Mouse (Mus musculus) limb, embryonic 15.5 days (tissue): ENCODE results near the gene Tmem37. TPM values are rescaled to one million over a fixed set of nuclear protein-coding genes. Genes with fewer than 3 reads are reported as not detected.
"Not testable (repeated sequence)": the region's sequence is repeated elsewhere in the genome, so short reads cannot be mapped to it uniquely, and the experiment has no call there.

Experiments
- ATAC-seq: fragments of 200-750 bp; cut with Nextera tagmentation; 2 replicates; pipeline ENCODE4 v1.8.0; 2017; ENCODE audit warnings: low read depth, moderate TSS enrichment; ENCODE audit not compliant: insufficient number of reproducible peaks, low FRiP score, low TSS enrichment
- H3K27ac ChIP-seq: fragments of 300-500 bp; sonication (generic); 2 replicates; pipeline ENCODE4 v1.5.1; 2015; ENCODE audit warnings: moderate library complexity, mild to moderate bottlenecking, inconsistent platforms
- H3K27me3 ChIP-seq: fragments of 300-500 bp; sonication (generic); 2 replicates; pipeline ENCODE4 v1.6.1; 2015; ENCODE audit warnings: inconsistent platforms
- H3K36me3 ChIP-seq: fragments of 300-500 bp; sonication (generic); 2 replicates; pipeline ENCODE4 v1.6.1; 2015; ENCODE audit warnings: inconsistent platforms
- H3K4me1 ChIP-seq: fragments of 300-500 bp; sonication (generic); 2 replicates; pipeline ENCODE4 v1.6.1; 2015; ENCODE audit warnings: inconsistent platforms
- H3K4me2 ChIP-seq: fragments of 300-500 bp; sonication (generic); 2 replicates; pipeline ENCODE4 v1.6.1; 2015; ENCODE audit warnings: mild to moderate bottlenecking, inconsistent platforms
- H3K4me3 ChIP-seq: fragments of 300-500 bp; sonication (generic); 2 replicates; pipeline ENCODE4 v1.5.1; 2015; ENCODE audit warnings: mild to moderate bottlenecking, inconsistent platforms
- H3K9ac ChIP-seq: fragments of 300-500 bp; sonication (generic); 2 replicates; pipeline ENCODE4 v1.6.1; 2015; ENCODE audit warnings: inconsistent platforms
- H3K9me3 ChIP-seq: fragments of 300-500 bp; sonication (generic); 2 replicates; pipeline ENCODE4 v1.6.1; 2016; ENCODE audit warnings: inconsistent platforms
- WGBS: fragments of 180-500 bp; shearing (Covaris S2); methylation state at CpG from one replicate; pipeline ENCODE4 v1.1.7; 2015; 5-methylcytosine and 5-hydroxymethylcytosine counted together
- polyA plus RNA-seq: library from polyadenylated mRNA; unstranded; fragments of >200 nt; fragmentation: Nextera tagmentation; extraction: Ambion mirVana; gene quantifications from 2 replicates; pipeline ENCODE4 v1.2.1, GENCODE M21; 2015

The Tmem37 gene
- polyA plus RNA-seq, 1 experiment from 2014 or later = 7.6 TPM

DNA sequence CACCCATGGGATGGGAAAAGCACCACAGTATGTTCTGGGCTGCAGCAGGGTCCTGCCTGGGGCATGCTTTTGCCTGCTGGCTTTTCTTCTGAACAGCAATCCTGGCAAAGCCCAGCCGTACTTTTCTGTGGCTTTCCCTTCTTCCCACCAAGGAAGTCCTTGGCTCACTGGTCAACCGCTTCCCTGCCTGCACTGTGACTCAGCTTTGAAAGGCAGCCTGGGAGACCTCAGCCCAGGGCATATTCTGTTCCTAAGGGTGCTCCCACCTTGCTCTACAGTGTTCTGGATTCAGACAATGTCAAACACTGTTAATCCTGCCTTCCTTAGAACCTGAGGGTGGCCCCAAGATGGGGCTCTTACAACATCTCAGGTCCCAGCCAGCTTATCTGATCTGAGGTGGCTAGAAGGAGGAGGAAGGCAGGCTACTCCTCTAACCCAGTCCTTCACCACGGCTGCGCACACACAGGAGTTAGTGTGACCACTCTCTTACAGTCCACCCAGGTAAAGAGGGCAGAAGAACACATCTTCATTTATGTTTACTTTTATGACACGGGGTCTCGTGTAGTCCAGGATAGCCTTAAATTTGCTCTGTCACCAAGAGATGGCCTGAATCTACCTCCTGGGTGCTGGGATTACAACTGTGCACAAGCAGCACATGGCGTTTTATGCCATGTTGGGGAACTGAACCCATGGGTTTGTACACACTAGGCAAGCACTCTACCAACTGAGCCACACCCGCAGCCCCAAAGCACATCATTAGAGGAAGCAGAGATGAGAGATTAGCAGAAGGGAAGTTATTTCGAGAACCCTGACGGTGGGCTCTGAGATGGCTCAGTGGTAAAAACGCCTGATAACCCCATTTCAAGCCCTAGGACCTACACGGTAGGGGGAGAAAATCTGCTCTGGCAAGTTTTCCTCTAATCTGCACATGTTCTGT, 38.6 kb upstream of the Tmem37 start:
- Histone ChIP-seq H3K27ac (0 out of 2 replicates have a peak overlapping the region, but pooled peaks have one; percentile 40), H3K9me3 (no peaks in the 10 kb centered on the region), H3K4me1 (peaks cover 7% of the 10 kb centered on the region; the same call in 1 of the 2 replicates), H3K9ac (no peak overlapping the region), H3K4me2 (no peak overlapping the region), H3K36me3 (peaks cover 50% of the 10 kb centered on the region), H3K27me3 (no peaks in the 10 kb centered on the region), H3K4me3 (no peak overlapping the region)
- ATAC-seq = no peak
- WGBS = 81% methylated on average over 12 of the region's 12 CpGs

DNA sequence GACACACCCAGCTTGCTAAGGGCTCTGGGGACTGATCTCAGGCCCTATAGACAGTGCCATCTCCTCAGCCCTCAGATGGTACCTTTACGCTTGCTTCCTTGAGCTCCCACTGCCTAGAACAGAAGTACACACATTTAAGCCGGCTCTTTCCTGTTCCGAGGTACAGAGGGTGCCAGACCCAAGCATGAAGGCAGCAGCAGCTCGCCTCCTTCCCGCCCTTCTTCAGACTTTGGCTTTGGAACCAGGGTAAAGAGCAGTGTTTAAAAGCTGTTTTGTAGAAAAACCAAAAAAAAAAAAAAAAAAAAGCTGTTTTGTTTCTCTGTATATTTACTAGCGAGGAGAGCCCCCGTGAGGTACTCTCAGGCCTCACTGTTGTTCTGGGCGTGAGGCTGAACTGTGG, 37.9 kb upstream of the Tmem37 start:
- Histone ChIP-seq H3K27ac (peak overlapping the region; percentile 24; the same call in 1 of the 2 replicates), H3K4me1 (0 out of 2 replicates have a peak, but pooled peaks cover 7% of the 10 kb centered on the region)
- WGBS = 86% methylated on average over 8 of the region's 8 CpGs

DNA sequence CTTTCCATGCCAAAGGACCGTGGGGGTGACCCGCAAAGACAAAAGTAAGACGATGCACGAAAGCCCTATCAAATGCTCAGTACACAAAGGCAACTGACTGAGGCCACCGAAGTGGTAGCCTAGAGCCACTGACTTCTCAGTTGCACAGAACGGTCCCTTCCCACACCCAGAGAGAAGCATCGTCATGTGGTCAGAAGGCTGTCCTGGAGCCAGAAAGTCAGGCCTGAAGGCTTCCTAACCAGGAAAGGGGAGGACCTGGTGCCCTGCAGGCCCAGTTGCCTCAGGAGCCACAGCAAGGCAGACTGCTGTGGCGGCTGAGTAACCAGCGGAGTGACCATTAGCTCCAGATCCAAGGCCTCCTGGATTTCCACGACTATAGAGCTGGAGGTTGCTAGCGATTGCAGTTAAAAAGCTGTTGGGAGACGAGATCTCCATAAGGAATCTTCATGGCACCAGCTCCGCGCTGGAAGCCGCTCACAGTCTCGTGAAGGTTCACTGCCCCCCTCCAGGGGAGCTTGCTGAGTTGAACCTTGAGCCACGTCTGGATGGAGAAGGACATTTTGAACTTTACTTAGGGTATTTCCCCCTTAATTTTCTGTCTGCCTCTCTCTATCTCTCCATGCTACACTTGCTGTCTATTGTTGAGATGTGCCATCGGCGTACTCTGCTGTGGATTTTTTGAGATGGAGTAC, 36.0 kb upstream of the Tmem37 start:
- no peaks in the 10 kb centered on the region; the same call in 1 of the 2 replicates for H3K4me1 ChIP-seq
- no peak for ATAC-seq
- no peak overlapping the region for H3K9ac ChIP-seq
- no peaks in the 10 kb centered on the region for H3K27me3 ChIP-seq
- no peak overlapping the region for H3K27ac ChIP-seq
- WGBS = 89% methylated on average over 19 of the region's 19 CpGs
- H3K9me3 ChIP-seq = no peaks in the 10 kb centered on the region
- H3K4me3 ChIP-seq = no peak overlapping the region
- H3K36me3 ChIP-seq = peaks cover 28% of the 10 kb centered on the region
- H3K4me2 ChIP-seq = no peak overlapping the region

More for the DNA sequence above, 37.9 kb upstream of the Tmem37 start:
- Histone ChIP-seq H3K36me3 (peaks cover 44% of the 10 kb centered on the region), H3K9ac (no peak overlapping the region), H3K4me3 (no peak overlapping the region), H3K9me3 (no peaks in the 10 kb centered on the region), H3K27me3 (no peaks in the 10 kb centered on the region), H3K4me2 (no peak overlapping the region)
- ATAC-seq = no peak

DNA sequence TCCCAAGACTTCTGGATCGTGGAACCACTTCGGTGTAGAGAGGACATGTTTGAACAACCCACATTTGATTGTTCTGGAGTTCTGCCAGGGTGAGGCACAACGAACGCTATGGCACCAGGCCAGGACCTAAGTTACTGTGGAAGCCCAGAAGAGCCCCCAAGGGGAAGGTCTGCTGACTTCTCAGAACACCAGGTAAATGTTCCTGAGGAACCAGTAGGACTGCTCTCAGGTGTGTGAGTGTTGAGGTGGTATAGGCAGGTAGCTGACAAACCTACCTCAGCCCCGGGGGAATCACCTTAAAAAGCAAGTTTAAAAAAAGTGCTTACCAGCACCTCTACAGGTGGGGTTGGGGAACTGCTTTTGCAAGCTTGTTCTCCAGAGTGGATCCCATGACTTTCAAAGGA, 31.7 kb upstream of the Tmem37 start:
- no peak overlapping the region for H3K9ac ChIP-seq
- peak; percentile 70 for ATAC-seq
- 32% methylated on average over 5 of the region's 5 CpGs for WGBS
- no peak overlapping the region for H3K4me2 ChIP-seq
- no peak overlapping the region for H3K27ac ChIP-seq
- no peaks in the 10 kb centered on the region for H3K27me3 ChIP-seq
- no peak overlapping the region for H3K4me3 ChIP-seq
- H3K9me3 ChIP-seq = no peaks in the 10 kb centered on the region
- no peaks in the 10 kb centered on the region; the same call in 1 of the 2 replicates for H3K4me1 ChIP-seq
- no peaks in the 10 kb centered on the region for H3K36me3 ChIP-seq

DNA sequence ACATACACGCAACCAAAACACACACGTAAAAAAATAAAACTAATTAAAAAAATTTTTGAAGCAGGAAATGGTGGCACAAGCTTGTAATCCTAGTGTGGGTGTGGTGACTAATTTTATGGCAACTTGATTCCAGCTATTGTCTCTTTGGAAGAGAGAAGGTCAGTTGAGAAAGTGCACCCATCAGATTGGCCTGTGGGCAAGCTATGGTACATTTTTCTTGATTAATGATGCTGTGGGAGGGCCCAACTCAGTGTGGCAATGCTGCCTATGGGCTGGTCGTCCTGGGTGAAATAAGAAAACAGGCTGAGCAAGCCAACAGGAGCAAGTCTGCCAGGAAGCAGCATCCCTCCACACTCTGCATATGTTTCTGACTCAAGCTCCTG, 27.3 kb upstream of the Tmem37 start:
- ATAC-seq = no peak
- Histone ChIP-seq H3K4me3 (no peak overlapping the region), H3K4me1 (no peaks in the 10 kb centered on the region; the same call in 1 of the 2 replicates), H3K27ac (no peak overlapping the region), H3K9ac (no peak overlapping the region), H3K27me3 (no peaks in the 10 kb centered on the region), H3K4me2 (no peak overlapping the region), H3K36me3 (no peaks in the 10 kb centered on the region), H3K9me3 (no peaks in the 10 kb centered on the region)
- WGBS = 72% methylated on average over 3 of the region's 3 CpGs

DNA sequence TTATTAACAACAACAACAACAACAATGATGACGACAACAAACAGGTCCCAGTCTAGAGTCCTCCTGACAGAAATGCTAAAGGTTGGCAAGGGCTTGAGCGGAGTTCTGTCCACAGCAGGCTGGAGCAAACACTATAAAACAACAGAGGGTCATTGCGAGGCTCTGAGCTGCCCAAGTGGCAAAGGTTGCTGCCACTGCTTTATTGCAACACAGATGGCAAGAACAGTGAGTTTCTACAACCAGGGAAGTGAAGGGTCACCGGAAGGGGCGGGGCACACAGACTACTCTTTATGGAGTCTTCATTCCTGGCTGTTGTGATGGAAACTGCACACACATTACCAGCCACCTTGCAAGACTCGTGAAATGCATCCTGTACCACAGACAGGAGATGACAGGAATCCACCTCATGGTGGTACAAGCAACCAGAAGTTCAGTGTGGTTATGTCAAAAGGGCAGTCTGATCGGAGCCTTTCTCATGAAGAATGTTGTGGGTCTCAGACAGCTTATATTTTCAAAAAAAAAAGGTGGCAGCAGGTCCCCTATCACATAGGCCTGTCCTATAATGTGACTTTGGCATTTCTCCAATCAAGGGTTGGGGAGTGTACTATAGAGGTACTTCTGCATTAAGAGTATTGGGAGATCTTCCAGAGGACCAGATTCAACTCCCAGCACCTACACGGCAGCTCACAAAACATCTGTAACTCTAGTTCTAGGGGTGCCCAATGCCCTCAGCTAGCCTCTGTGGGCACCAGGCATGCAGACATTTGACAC, 26.8 kb upstream of the Tmem37 start:
- Histone ChIP-seq H3K27me3 (no peaks in the 10 kb centered on the region), H3K9me3 (no peaks in the 10 kb centered on the region), H3K9ac (no peak overlapping the region), H3K4me3 (no peak overlapping the region), H3K27ac (no peak overlapping the region), H3K36me3 (no peaks in the 10 kb centered on the region), H3K4me2 (no peak overlapping the region), H3K4me1 (no peaks in the 10 kb centered on the region; the same call in 1 of the 2 replicates)
- WGBS = 77% methylated on average over 8 of the region's 8 CpGs
- no peak for ATAC-seq

DNA sequence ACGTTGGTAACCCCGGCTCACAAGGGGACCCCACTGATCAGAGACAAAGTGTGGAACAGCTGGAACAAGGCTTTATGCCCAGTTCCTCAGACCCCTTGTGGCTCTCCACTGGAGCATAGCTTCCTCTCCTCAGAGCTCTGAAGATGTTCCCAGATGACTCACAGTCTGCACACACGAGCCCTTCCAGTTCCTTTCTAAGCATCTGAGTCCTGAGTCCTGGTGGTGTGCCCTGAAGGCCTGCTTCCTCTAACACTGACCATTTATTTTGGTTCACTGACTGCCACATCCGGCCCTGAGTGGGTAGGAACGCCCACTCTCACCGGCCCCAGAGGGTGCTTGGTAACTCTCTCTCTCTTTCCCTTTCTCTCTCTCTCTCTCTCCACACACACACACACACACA, 25.6 kb upstream of the Tmem37 start:
- no peaks in the 10 kb centered on the region for H3K27me3 ChIP-seq
- H3K9me3 ChIP-seq = no peaks in the 10 kb centered on the region
- no peak overlapping the region for H3K9ac ChIP-seq
- WGBS = 55% methylated on average over 6 of the region's 6 CpGs
- H3K27ac ChIP-seq = no peak overlapping the region
- no peak overlapping the region for H3K4me2 ChIP-seq
- no peak overlapping the region for H3K4me3 ChIP-seq
- ATAC-seq = no peak
- no peaks in the 10 kb centered on the region for H3K36me3 ChIP-seq
- no peaks in the 10 kb centered on the region for H3K4me1 ChIP-seq

DNA sequence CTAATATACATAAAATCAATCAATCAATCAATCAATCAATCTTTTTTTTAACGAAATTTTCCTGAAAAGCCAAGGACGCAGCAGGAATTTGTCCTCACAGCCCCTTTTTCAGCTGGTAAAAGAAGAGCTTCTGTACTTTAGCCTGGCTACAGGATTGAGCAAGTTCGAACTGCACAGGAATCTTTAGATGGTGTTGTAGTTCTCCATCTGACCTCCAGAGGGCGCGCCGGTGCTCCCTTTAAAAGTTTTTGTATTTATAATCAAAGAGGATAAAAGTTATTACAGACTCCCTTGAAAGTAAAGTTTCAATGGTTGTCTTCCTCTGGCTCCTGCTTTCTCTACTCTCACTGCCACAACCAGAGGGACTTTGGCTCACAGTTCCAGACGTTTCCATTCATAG, 24.5 kb upstream of the Tmem37 start:
- no peak for ATAC-seq
- no peaks in the 10 kb centered on the region for H3K36me3 ChIP-seq
- H3K27ac ChIP-seq = no peak overlapping the region
- H3K4me3 ChIP-seq = no peak overlapping the region
- H3K9me3 ChIP-seq = no peaks in the 10 kb centered on the region
- no peaks in the 10 kb centered on the region for H3K27me3 ChIP-seq
- no peaks in the 10 kb centered on the region for H3K4me1 ChIP-seq
- WGBS = 11% methylated on average over 7 of the region's 7 CpGs
- no peak overlapping the region for H3K4me2 ChIP-seq
- H3K9ac ChIP-seq = no peak overlapping the region

DNA sequence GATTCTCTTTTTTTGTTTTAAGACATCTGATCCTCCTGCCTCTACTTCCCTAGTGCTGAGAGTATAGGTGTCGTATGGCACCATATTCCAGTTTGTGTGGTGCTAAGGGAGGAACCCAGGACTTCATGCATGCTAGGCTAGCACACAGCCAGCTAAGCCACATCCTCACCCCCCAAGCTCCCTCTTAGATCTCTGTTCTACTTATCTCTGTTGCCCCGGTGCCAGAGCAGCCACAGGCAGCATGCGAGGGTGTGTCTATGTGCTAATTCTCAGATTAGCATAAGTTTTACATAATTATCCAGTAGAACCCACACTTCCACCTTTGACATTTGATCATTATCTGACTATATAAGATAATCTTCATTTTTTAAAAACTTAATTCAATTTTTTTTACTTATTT, 21.0 kb upstream of the Tmem37 start:
- H3K36me3 ChIP-seq = no peaks in the 10 kb centered on the region
- WGBS = 62% methylated on average over 3 of the region's 3 CpGs
- H3K4me3 ChIP-seq = no peak overlapping the region
- ATAC-seq = no peak
- no peak overlapping the region for H3K27ac ChIP-seq
- no peak overlapping the region for H3K4me2 ChIP-seq
- no peaks in the 10 kb centered on the region for H3K27me3 ChIP-seq
- H3K9me3 ChIP-seq = peaks cover 3% of the 10 kb centered on the region; the same call in 1 of the 2 replicates
- H3K4me1 ChIP-seq = no peaks in the 10 kb centered on the region
- H3K9ac ChIP-seq = no peak overlapping the region

DNA sequence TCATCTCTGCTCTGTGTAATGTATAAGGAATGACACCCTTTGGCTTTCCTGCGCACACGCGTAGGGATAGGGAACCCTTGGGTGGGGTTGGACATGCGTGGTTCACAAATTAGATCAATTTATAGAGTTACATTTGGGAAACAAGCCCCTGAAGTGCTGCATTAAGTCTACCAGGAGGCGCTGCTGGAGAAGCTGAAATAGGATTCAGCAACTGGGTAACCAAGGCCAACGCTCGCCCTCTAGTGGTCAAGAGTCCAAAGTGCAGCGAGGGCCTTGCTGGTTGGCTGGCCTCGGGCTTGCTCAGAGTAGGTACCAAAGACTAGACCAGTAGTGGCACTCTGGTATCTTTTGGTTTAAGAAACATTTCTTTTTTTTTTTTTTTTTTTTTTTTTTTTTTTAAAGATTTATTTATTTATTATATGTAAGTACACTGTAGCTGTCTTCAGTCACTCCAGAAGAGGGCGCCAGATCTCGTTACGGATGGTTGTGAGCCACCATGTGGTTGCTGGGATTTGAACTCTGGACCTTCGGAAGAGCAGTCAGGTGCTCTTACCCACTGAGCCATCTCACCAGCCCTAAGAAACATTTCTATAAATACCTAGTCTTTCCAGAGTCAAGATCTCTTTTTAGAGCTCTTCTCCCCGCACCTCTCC, 19.7 kb upstream of the Tmem37 start:
- not testable (repeated sequence) for ATAC-seq, H3K9me3 ChIP-seq, H3K36me3 ChIP-seq, H3K4me2 ChIP-seq, H3K4me3 ChIP-seq, H3K27ac ChIP-seq, H3K4me1 ChIP-seq, H3K9ac ChIP-seq, H3K27me3 ChIP-seq
- WGBS = 60% methylated on average over 13 of the region's 14 CpGs

DNA sequence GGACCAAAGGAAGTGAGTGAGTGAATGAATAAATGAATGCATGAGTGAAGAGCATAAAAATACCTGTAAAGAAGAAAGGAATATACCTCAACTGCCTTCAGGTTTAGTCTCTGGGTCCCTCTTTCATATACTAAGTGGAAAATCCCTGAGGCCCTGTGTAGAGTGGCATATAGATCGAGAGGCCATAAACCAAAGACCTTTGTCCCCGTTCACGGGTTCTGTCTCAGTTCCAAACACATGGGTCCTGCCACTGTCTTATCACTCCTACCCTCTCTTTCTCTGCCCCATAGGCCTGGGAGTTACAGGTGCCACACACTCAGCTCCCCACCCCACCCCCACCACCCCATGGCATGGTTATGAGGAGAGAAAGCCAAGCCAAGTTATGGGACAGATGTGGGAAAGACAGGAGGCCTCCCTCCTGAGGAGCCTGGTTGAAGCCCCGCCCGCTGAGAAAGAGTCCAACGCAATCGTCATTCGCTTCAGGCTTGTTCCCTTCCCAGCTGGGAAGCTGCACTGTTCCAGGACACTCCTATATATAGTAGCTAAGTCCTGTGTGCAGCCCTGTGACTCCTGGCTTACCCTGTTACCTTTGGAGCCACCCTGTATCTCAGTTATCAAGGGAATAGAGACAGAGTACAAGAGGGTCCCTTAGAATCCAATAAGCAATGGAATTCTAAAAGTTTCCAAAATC, 17.2 kb upstream of the Tmem37 start:
- no peak overlapping the region for H3K4me2 ChIP-seq
- no peaks in the 10 kb centered on the region for H3K4me1 ChIP-seq
- H3K4me3 ChIP-seq = no peak overlapping the region
- peak; percentile 18; the same call in 1 of the 2 replicates for ATAC-seq
- H3K36me3 ChIP-seq = no peaks in the 10 kb centered on the region
- H3K9ac ChIP-seq = no peak overlapping the region
- H3K9me3 ChIP-seq = peaks cover 3% of the 10 kb centered on the region; the same call in 1 of the 2 replicates
- H3K27ac ChIP-seq = no peak overlapping the region
- H3K27me3 ChIP-seq = no peaks in the 10 kb centered on the region
- WGBS = 74% methylated on average over 8 of the region's 8 CpGs
